Mouse (Mus musculus): ENCODE data around the gene Drc3. TPM values are rescaled to one million over a fixed set of nuclear protein-coding genes. Genes with fewer than 3 reads are reported as not detected.

The Drc3 gene
- total RNA-seq, 2 experiments from 2014 or later = 1.1 to 1.2 TPM

DNA sequence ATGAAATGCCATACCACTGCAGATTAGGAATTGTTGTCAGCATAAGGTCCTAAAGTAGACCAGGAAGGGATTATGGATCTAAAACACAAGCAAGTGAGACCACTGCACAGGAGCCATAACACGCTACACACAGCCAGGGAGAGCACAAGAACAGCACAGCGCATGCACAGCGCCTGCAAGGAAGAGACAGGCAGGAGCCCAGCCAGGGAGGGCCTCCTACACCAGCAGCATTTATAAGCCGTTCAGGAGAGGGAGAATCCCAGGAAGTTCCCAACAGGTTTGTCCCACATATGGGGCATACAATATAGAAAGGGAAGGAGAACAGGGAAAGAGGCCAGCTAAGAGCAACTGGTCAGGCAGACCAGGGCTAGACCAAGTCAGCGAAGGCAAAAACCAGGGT is 19.7 kb upstream of the Drc3 start:
- intact Hi-C loops (cut with DNase I) = no loop called here
- DNase-seq = no peak

DNA sequence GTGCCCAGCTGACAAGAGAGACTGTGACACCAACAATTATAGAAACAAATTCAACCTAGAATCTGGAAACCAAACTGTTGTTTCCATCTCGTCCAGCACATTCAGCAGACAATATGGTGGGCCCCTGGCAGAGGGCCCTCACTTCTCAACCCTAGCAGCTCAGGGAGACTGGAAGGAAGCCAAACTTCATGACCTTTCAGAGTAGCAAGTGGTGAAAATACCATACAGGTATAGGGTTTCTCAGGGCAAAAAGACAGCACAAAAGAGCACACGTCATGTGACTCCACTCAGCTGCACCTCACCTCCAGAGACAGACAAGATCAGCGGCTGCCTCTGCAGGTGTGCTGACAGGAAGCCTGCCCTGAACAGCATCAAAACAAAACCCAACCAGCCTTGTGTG is 19.0 kb upstream of the Drc3 start:
- intact Hi-C loops (cut with DNase I) = no loop called here
- DNase-seq = no peak

- intact Hi-C loops (cut with DNase I) = no loop called here
Observed at GRCm38 (mm10) chr11:60335771-60336170, 17.4 kb upstream of the Drc3 start.

GRCm38 (mm10) chr11:60338291-60338690 is 14.8 kb upstream of the Drc3 start:
- DNase-seq = no peak
- intact Hi-C loops (cut with DNase I) = no loop called here

More at GRCm38 (mm10) chr11:60335771-60336170, 17.4 kb upstream of the Drc3 start:
- no peak for DNase-seq

DNA sequence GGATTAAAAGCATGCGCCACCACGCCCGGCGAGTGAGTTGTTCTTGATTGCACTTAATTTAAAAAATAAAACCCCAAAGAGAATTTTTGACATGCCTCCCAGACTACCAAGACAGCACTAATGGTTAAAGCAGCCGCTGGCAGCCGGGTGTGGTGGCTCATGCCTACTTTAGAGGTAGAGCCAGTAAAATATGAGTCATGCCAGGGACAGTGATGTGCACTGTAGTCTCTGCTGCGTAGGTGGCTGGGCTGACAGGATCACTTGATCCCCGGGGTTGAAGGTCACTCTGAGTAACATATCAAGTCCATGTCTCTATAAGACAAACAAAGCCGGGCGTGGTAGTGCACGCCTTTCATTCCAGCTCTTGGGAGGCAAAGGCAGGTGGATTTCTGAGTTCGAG is 13.8 kb upstream of the Drc3 start:
- DNase-seq = no peak
- intact Hi-C loops (cut with DNase I) = no loop called here

GRCm38 (mm10) chr11:60345868-60346267 is 7.3 kb upstream of the Drc3 start:
- DNase-seq = no peak
- intact Hi-C loops (cut with DNase I) = no loop called here

- intact Hi-C loops (cut with DNase I) = no loop called here
- DNase-seq = peak in 1 of 2 experiments; percentile 24
Observed at GRCm38 (mm10) chr11:60346537-60346936, 6.6 kb upstream of the Drc3 start.

DNA sequence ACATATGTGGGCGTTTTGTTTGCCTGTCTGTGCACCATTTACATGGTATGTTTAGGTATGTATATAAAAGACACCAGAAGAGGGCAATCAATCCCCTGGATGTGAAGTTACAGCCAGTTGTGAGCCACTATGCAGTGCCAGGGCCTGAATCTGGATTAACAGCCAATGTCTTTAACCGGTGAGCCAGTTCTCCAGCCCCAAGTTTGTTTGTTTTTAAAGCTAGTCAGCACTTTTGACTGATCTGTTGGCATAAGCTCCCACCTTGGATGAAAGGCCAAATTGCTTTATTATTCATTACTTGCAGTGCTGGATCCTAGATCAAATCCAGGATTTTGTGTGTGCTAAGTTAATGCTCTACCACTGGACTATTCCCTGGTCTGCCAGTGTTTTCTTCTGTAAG is 1.7 kb upstream of the Drc3 start:
- no peak for DNase-seq
- intact Hi-C loops (cut with DNase I) = no loop called here

DNA sequence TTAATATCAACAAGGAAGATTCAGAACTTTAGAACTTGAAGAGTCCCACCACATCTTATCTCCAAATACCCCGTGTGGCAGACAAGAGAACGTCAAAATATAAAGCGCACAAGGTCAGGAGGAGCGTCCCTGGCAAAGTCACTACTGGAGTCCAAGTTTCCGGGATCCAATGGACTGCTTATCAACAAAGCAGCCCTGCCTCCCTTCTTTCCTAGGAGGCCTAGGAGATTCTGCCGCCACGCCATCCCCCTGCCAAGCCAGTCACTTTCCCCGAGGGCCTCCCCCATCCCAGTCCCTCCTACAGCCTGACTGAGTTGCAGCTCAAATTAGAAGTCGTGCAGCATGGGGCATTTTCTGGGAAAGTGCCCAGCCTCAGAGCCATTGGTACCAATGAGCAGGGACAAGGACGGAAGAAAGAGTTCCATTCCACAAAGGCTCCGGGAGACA is 1.2 kb upstream of the Drc3 start:
- peak in 1 of 2 experiments; percentile 19 for DNase-seq

GRCm38 (mm10) chr11:60355952-60356351 is 2.8 kb downstream of the Drc3 start:
- DNase-seq = no peak
- intact Hi-C loops (cut with DNase I) = no loop called here

More for the DNA sequence above, 1.2 kb upstream of the Drc3 start:
- intact Hi-C loops (cut with DNase I) = no loop called here

GRCm38 (mm10) chr11:60357116-60357515 is 4.0 kb downstream of the Drc3 start:
- intact Hi-C loops (cut with DNase I) = no loop called here
- no peak for DNase-seq

- no peak for DNase-seq
- intact Hi-C loops (cut with DNase I) = no loop called here
Observed at GRCm38 (mm10) chr11:60358548-60358947, 5.4 kb downstream of the Drc3 start.

DNA sequence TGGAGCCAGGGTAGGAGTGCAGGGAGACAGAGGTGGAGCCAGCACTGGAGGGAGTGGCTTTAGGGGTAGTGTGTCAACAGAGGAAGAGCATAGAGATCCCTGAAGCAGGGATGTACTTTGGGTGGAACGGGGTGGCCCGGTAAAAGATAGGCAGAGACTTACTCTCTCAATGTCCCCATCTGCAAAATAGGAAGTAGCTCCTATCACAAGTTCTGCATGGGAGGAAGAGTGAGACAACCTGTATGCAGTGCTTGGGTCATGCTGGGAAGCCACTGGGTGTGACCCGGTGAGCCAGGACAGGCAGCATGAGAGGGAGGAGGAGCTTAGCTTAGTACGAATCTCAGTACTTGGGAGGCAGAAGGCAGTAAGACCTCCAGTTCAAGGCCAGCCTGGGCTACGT is 6.0 kb downstream of the Drc3 start:
- intact Hi-C loops (cut with DNase I) = no loop called here

DNA sequence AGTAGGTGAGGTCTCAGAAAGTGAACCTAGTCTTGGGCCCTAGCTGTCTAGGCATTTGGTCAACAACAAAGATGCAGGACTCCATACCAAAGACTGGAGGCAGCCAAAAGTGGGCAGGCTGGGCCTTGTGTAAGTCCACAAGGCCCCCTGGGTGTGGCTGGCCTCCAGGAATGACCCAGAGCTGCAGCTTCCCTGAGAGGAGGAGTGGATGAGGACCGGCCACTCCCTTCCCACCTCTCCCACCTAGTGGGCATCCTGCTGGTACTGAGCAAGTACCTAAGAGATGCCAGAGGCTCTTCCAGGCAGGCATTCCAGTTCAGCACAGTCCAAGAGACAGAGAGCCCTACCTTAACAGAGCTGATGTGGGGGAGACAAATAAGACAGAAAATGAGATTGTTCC is 6.8 kb downstream of the Drc3 start:
- intact Hi-C loops (cut with DNase I) = loop anchor here (5.0 kb wide), 1 partner anchor 37 kb away; no protein-coding TSS in a partner anchor

More for the DNA sequence above, 6.0 kb downstream of the Drc3 start:
- DNase-seq = no peak

GRCm38 (mm10) chr11:60360631-60361201 is 7.6 kb downstream of the Drc3 start:
- intact Hi-C loops (cut with DNase I) = loop anchor here (5.0 kb wide), 1 partner anchor 37 kb away; no protein-coding TSS in a partner anchor
- DNase-seq = no peak

More for the DNA sequence above, 6.8 kb downstream of the Drc3 start:
- DNase-seq = no peak

- intact Hi-C loops (cut with DNase I) = loop anchor here (5.0 kb wide), 1 partner anchor 41 kb away; no protein-coding TSS in a partner anchor
- DNase-seq = no peak
Observed at GRCm38 (mm10) chr11:60366239-60367019, 13.3 kb downstream of the Drc3 start.

GRCm38 (mm10) chr11:60367256-60367655 is 14.1 kb downstream of the Drc3 start:
- no peak for DNase-seq
- intact Hi-C loops (cut with DNase I) = loop anchor here (5.0 kb wide), 1 partner anchor 40 kb away; no protein-coding TSS in a partner anchor

GRCm38 (mm10) chr11:60368909-60369308 is 15.8 kb downstream of the Drc3 start:
- no peak for DNase-seq
- intact Hi-C loops (cut with DNase I) = loop anchor here (5.0 kb wide), 1 partner anchor 38 kb away; no protein-coding TSS in a partner anchor

DNA sequence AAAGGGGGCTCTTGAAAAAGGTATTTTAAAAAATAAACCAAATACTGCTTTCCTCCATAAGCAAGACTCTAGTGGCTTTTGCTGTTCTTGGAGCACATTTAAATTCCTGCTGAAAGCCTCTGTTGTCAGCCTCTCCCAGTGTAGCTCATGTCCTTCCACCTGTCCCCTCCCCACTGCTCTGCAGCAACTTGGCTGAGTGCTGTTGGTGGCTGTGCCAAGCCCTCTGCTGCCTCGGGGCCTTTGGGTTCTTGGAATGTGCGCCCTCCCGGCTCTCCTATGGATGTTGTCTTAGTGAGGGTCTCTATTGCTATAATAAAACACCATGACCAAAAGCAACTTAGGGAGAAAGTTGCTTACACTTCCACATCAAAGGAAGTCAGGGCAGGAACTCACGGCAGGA is 16.3 kb downstream of the Drc3 start:
- DNase-seq = no peak
- intact Hi-C loops (cut with DNase I) = loop anchor here (5.0 kb wide), 1 partner anchor 38 kb away; no protein-coding TSS in a partner anchor

- no peak for DNase-seq
- intact Hi-C loops (cut with DNase I) = no loop called here
Observed at GRCm38 (mm10) chr11:60370431-60370830, 17.3 kb downstream of the Drc3 start.

- intact Hi-C loops (cut with DNase I) = no loop called here
- DNase-seq = no peak
Observed at GRCm38 (mm10) chr11:60374481-60374880, 21.4 kb downstream of the Drc3 start.

- no peak for DNase-seq
- intact Hi-C loops (cut with DNase I) = no loop called here
Observed at GRCm38 (mm10) chr11:60383518-60383917, 30.4 kb downstream of the Drc3 start.
